Mouse (Mus musculus) CH12.LX (cell line): ENCODE data around the gene Rapgef6. TPM values are rescaled to one million over a fixed set of nuclear protein-coding genes. Genes with fewer than 3 reads are reported as not detected.

Experiments
- DNase-seq: peaks from one replicate; pipeline ENCODE4 v3.0.0-alpha.2; 2013; ENCODE audit errors: extremely low read depth
- H3K27ac ChIP-seq: 2 replicates; pipeline ENCODE4 v1.5.1; 2012; ENCODE audit warnings: low read depth, mild to moderate bottlenecking, control low read depth, moderate library complexity; ENCODE audit not compliant: insufficient read depth
- H3K27me3 ChIP-seq: replicated peaks from 2 replicates; pipeline ENCODE3; 2012; ENCODE audit warnings: inconsistent platforms
- H3K36me3 ChIP-seq, 2 experiments: replicated peaks in 1 of 2; 2 replicates each; pipeline versions ENCODE3 to v1.6.1; 2012; ENCODE audit warnings: inconsistent platforms in 1 of 2, low read length in 1 of 2, mild to moderate bottlenecking in 1 of 2, mixed read lengths in 1 of 2, moderate library complexity in 1 of 2; ENCODE audit not compliant: control insufficient read depth in 1 of 2, insufficient read depth in 1 of 2
- H3K4me1 ChIP-seq, 2 experiments: 2 replicates each; pipeline ENCODE4 v1.6.1; 2012; ENCODE audit warnings: inconsistent platforms in 1 of 2, moderate library complexity in 1 of 2; ENCODE audit not compliant: insufficient read depth in 2 of 2, control insufficient read depth in 1 of 2
- H3K4me2 ChIP-seq: 2 replicates; pipeline ENCODE4 v1.6.1; 2012; ENCODE audit warnings: low read depth, mild to moderate bottlenecking, control low read depth; ENCODE audit not compliant: poor library complexity, insufficient read depth, severe bottlenecking
- H3K4me3 ChIP-seq, 3 experiments: fragments of 150-350 bp in 1 of 3; sonication (generic) in 1 of 3; replicated peaks in 1 of 3; 2 replicates each; pipeline versions ENCODE3 to v1.5.1; 2011 to 2012; ENCODE audit warnings: low read depth in 2 of 3, low read length in 2 of 3, mild to moderate bottlenecking in 2 of 3, moderate library complexity in 2 of 3, control low read depth in 1 of 3, improper control_type of control experiment in 1 of 3, inconsistent platforms in 1 of 3, mixed read lengths in 1 of 3; ENCODE audit not compliant: poor library complexity in 1 of 3
- H3K79me2 ChIP-seq: replicated peaks from 2 replicates; pipeline ENCODE4 v1.6.1; 2012; ENCODE audit warnings: mild to moderate bottlenecking, moderate library complexity; ENCODE audit not compliant: control insufficient read depth, poor library complexity, insufficient read depth, severe bottlenecking; ENCODE audit errors: extremely low read depth
- H3K9ac ChIP-seq: 2 replicates; pipeline ENCODE4 v1.6.1; 2012; ENCODE audit warnings: low read depth, mild to moderate bottlenecking, control low read depth, moderate library complexity; ENCODE audit not compliant: insufficient read depth
- H3K9me3 ChIP-seq: replicated peaks from 2 replicates; pipeline ENCODE3; 2012; ENCODE audit warnings: low read length, inconsistent platforms, mixed read lengths
- BHLHE40 ChIP-seq: IDR thresholded peaks from 2 replicates; pipeline ENCODE4 v1.6.1; 2011; ENCODE audit warnings: mild to moderate bottlenecking, low read depth, low read length, improper control_type of control experiment
- CHD2 ChIP-seq: IDR thresholded peaks from 2 replicates; pipeline ENCODE4 v1.6.1; 2011; ENCODE audit warnings: low read length, improper control_type of control experiment
- EP300 ChIP-seq: IDR thresholded peaks from 2 replicates; pipeline ENCODE4 v1.6.1; 2011; ENCODE audit warnings: low read length, improper control_type of control experiment
- IRF4 ChIP-seq: IDR thresholded peaks from 2 replicates; pipeline ENCODE4 v1.6.1; 2014; ENCODE audit warnings: low read depth, mild to moderate bottlenecking, inconsistent platforms, low read length, improper control_type of control experiment
- JUN ChIP-seq: IDR thresholded peaks from 2 replicates; pipeline ENCODE4 v1.6.1; 2011; ENCODE audit warnings: low read depth, mild to moderate bottlenecking, low read length, improper control_type of control experiment, moderate library complexity; ENCODE audit not compliant: insufficient read depth
- MAX ChIP-seq: IDR thresholded peaks from 2 replicates; pipeline ENCODE4 v1.6.1; 2011; ENCODE audit warnings: low read length, improper control_type of control experiment
- MAZ ChIP-seq: IDR thresholded peaks from 2 replicates; pipeline ENCODE4 v1.6.1; 2012; ENCODE audit warnings: low read depth, mild to moderate bottlenecking, inconsistent platforms, low read length, improper control_type of control experiment, moderate library complexity
- MEF2A ChIP-seq: IDR thresholded peaks from 2 replicates; pipeline ENCODE4 v1.6.1; 2014; ENCODE audit warnings: low read depth, mild to moderate bottlenecking, inconsistent platforms, low read length, improper control_type of control experiment, borderline replicate concordance
- MXI1 ChIP-seq: IDR thresholded peaks from 2 replicates; pipeline ENCODE4 v1.6.1; 2011; ENCODE audit warnings: mild to moderate bottlenecking, low read depth, low read length, improper control_type of control experiment
- MYC ChIP-seq: IDR thresholded peaks from 2 replicates; pipeline ENCODE4 v1.6.1; 2011; ENCODE audit warnings: low read depth, mild to moderate bottlenecking, improper control_type of control experiment, low read length
- NRF1 ChIP-seq: IDR thresholded peaks from 2 replicates; pipeline ENCODE4 v1.6.1; 2014; ENCODE audit warnings: low read depth, mild to moderate bottlenecking, inconsistent platforms, low read length, improper control_type of control experiment, moderate library complexity
- PAX5 ChIP-seq: IDR thresholded peaks from 2 replicates; pipeline ENCODE4 v1.6.1; 2012; ENCODE audit warnings: low read length, inconsistent platforms, mixed read lengths
- RAD21 ChIP-seq: IDR thresholded peaks from 2 replicates; pipeline ENCODE4 v1.6.1; 2011; ENCODE audit warnings: low read depth, mild to moderate bottlenecking, low read length, improper control_type of control experiment, moderate library complexity
- SIN3A ChIP-seq: IDR thresholded peaks from 2 replicates; pipeline ENCODE4 v1.6.1; 2012; ENCODE audit warnings: low read length, improper control_type of control experiment, inconsistent platforms
- SMC3 ChIP-seq: IDR thresholded peaks from 2 replicates; pipeline ENCODE4 v1.6.1; 2011; ENCODE audit warnings: low read depth, low read length, improper control_type of control experiment
- USF2 ChIP-seq: conservative IDR thresholded peaks from 2 replicates; pipeline ENCODE4 v1.6.1; 2011; ENCODE audit warnings: low read depth, low read length, improper control_type of control experiment
- ZC3H11A ChIP-seq: IDR thresholded peaks from 2 replicates; pipeline ENCODE4 v1.6.1; 2012; ENCODE audit warnings: low read depth, mild to moderate bottlenecking, inconsistent platforms, low read length, improper control_type of control experiment
- ZMIZ1 ChIP-seq: IDR thresholded peaks from 2 replicates; pipeline ENCODE4 v1.6.1; 2012; ENCODE audit warnings: low read depth, mild to moderate bottlenecking, inconsistent platforms, low read length, improper control_type of control experiment
- dilution Hi-C: fragments of 300-500 bp; cut with MboI; formaldehyde crosslinking; loops from 2 replicates; pipeline ENCODE4 v1.14.3; 2020; ENCODE audit warnings: low sequenced_read_pairs; ENCODE audit not compliant: extremely low pct_unique_long_range_greater_than_20kb, extremely low pct_ligation_motif_present
- in situ Hi-C: fragments of 300-500 bp; cut with MboI; formaldehyde crosslinking; loops from 3 replicates; pipeline ENCODE4 v1.14.3; 2019; ENCODE audit warnings: low sequenced_read_pairs, low pct_ligation_motif_present, low pct_unique_long_range_greater_than_20kb, mixed read lengths
- polyA plus RNA-seq: library from polyadenylated mRNA; unstranded; fragments of >175 nt; gene quantifications from 2 replicates; pipeline ENCODE4 v1.2.1, GENCODE M21; 2012; ENCODE audit warnings: low read depth; ENCODE audit not compliant: insufficient read length
- total RNA-seq, 2 experiments: library from RNA; depleted of rRNA; stranded (reverse); fragments of 300-350 nt in 1 of 2; fragments of >200 nt in 1 of 2; gene quantifications; 2 replicates each; pipeline ENCODE4 v1.2.3; 2012 to 2014

Rapgef6 gene
- total and polyA plus RNA-seq, 3 experiments, result 36.7 to 63.8 (median 38.3) TPM

GRCm38 (mm10) chr11:54690171-54690570 lies 167.5 kb downstream of the Rapgef6 start:
- dilution Hi-C loops, result no loop called here
- Histone ChIP-seq H3K4me2 (no peak overlapping the region), H3K9me3 (no peaks in the 10 kb centered on the region), H3K36me3 (peaks cover 65 to 88% of the 10 kb centered on the region in 2 experiments), H3K4me1 (no peaks in the 10 kb centered on the region), H3K4me3 (no peak overlapping the region), H3K9ac (no peak overlapping the region), H3K27ac (no peak overlapping the region), H3K79me2 (no peaks in the 10 kb centered on the region; the same call in 1 of the 2 replicates), H3K27me3 (no peaks in the 10 kb centered on the region)
- TF ChIP-seq ZMIZ1, result no peak
- TF ChIP-seq MEF2A, result no peak
- no peak for TF ChIP-seq ZC3H11A
- TF ChIP-seq RAD21, result no peak
- TF ChIP-seq CHD2, result no peak
- TF ChIP-seq MAX, result no peak
- no peak for DNase-seq
- in situ Hi-C loops, result no loop called here

GRCm38 (mm10) chr11:54691179-54691578 lies 168.5 kb downstream of the Rapgef6 start:
- no peaks in the 10 kb centered on the region; the same call in 1 of the 2 replicates for H3K79me2 ChIP-seq
- no peaks in the 10 kb centered on the region for H3K4me1 ChIP-seq
- H3K27ac ChIP-seq, result no peak overlapping the region
- H3K4me3 ChIP-seq, result no peak overlapping the region
- no peak for TF ChIP-seq BHLHE40
- TF ChIP-seq IRF4, result no peak
- no peak for TF ChIP-seq NRF1
- no peak for TF ChIP-seq PAX5
- no peak for TF ChIP-seq SMC3
- no peak for TF ChIP-seq MXI1
- no peak for TF ChIP-seq USF2
- no peak for TF ChIP-seq JUN
- no peak for TF ChIP-seq MAZ
- TF ChIP-seq EP300, result no peak
- no peak for TF ChIP-seq ZC3H11A
- TF ChIP-seq MYC, result no peak
- no peak for TF ChIP-seq SIN3A
- TF ChIP-seq, all 38 proteins: peak for 0
- in situ Hi-C loops (no loop called here), dilution Hi-C loops (no loop called here)
- Histone ChIP-seq H3K27me3 (no peaks in the 10 kb centered on the region), H3K9me3 (no peaks in the 10 kb centered on the region), H3K4me2 (no peak overlapping the region), H3K36me3 (peaks cover 67 to 90% of the 10 kb centered on the region in 2 experiments), H3K9ac (no peak overlapping the region)
- DNase-seq, result no peak
